Mouse (Mus musculus): ENCODE data around the gene Zdhhc20. TPM values are rescaled to one million over a fixed set of nuclear protein-coding genes. Genes with fewer than 3 reads are reported as not detected.
A peak's percentile ranks its signal among the peaks of the same experiment; 100 is the strongest.
"Not testable (repeated sequence)": the region's sequence is repeated elsewhere in the genome, so short reads cannot be mapped to it uniquely, and the experiment has no call there.

The Zdhhc20 gene
- polyA plus RNA-seq, 1 experiment from 2014 or later: 36.5 TPM

GRCm38 (mm10) chr14:57850330-57850729 is 39.7 kb downstream of the Zdhhc20 start:
- Histone ChIP-seq H3K4me2 (replicated peaks) (no peak overlapping the region), H3K4me3 (replicated peaks; ENCODE audit: low read length) (no peak overlapping the region), H3K4me1 (replicated peaks; ENCODE audit: control insufficient read depth, insufficient read depth, low read length) (no peaks in the 10 kb centered on the region), H3K27me3 (ENCODE audit: control insufficient read depth, insufficient read depth, low read length) (no peaks in the 10 kb centered on the region), H3K9ac (no peak overlapping the region), H3K27ac (no peak overlapping the region), H3K9me3 (ENCODE audit: control insufficient read depth, low read length) (no peaks in the 10 kb centered on the region), H3K36me3 (replicated peaks; ENCODE audit: control insufficient read depth, insufficient read depth) (peaks cover 70% of the 10 kb centered on the region)
- WGBS: 89% methylated on average over 3 of the region's 3 CpGs
- ATAC-seq (ENCODE audit: low FRiP score): no peak
- DNase-seq (ENCODE audit: low spot score): no peak

- Histone ChIP-seq H3K4me3 (replicated peaks; ENCODE audit: low read length) (no peak overlapping the region), H3K27me3 (ENCODE audit: control insufficient read depth, insufficient read depth, low read length) (no peaks in the 10 kb centered on the region), H3K9me3 (ENCODE audit: control insufficient read depth, low read length) (no peaks in the 10 kb centered on the region), H3K9ac (no peak overlapping the region), H3K27ac (no peak overlapping the region), H3K36me3 (replicated peaks; ENCODE audit: control insufficient read depth, insufficient read depth) (peaks cover 73% of the 10 kb centered on the region), H3K4me2 (replicated peaks) (no peak overlapping the region), H3K4me1 (replicated peaks; ENCODE audit: control insufficient read depth, insufficient read depth, low read length) (no peaks in the 10 kb centered on the region)
- 98% methylated on average over 2 of the region's 2 CpGs for WGBS
- no peak for DNase-seq (ENCODE audit: low spot score)
- ATAC-seq (ENCODE audit: low FRiP score): no peak
Observed at GRCm38 (mm10) chr14:57848646-57849045, 41.4 kb downstream of the Zdhhc20 start.

GRCm38 (mm10) chr14:57848061-57848460 is 42.0 kb downstream of the Zdhhc20 start:
- not testable (repeated sequence) for DNase-seq (ENCODE audit: low spot score); H3K27ac ChIP-seq; H3K4me3 ChIP-seq (replicated peaks; ENCODE audit: low read length); H3K27me3 ChIP-seq (ENCODE audit: control insufficient read depth, insufficient read depth, low read length); H3K4me1 ChIP-seq (replicated peaks; ENCODE audit: control insufficient read depth, insufficient read depth, low read length); H3K4me2 ChIP-seq (replicated peaks); H3K9ac ChIP-seq; H3K9me3 ChIP-seq (ENCODE audit: control insufficient read depth, low read length); ATAC-seq (ENCODE audit: low FRiP score)
- 76% methylated on average over 5 of the region's 5 CpGs for WGBS
- peaks cover 67% of the 10 kb centered on the region for H3K36me3 ChIP-seq (replicated peaks; ENCODE audit: control insufficient read depth, insufficient read depth)

GRCm38 (mm10) chr14:57844535-57844934 is 45.5 kb downstream of the Zdhhc20 start:
- no peak overlapping the region for H3K4me2 ChIP-seq (replicated peaks)
- DNase-seq (ENCODE audit: low spot score): no peak
- H3K27ac ChIP-seq: no peak overlapping the region
- peaks cover 77% of the 10 kb centered on the region for H3K36me3 ChIP-seq (replicated peaks; ENCODE audit: control insufficient read depth, insufficient read depth)
- no peaks in the 10 kb centered on the region for H3K4me1 ChIP-seq (replicated peaks; ENCODE audit: control insufficient read depth, insufficient read depth, low read length)
- no peak overlapping the region for H3K9ac ChIP-seq
- no peaks in the 10 kb centered on the region for H3K27me3 ChIP-seq (ENCODE audit: control insufficient read depth, insufficient read depth, low read length)
- H3K4me3 ChIP-seq (replicated peaks; ENCODE audit: low read length): no peak overlapping the region
- WGBS: 93% methylated on average over 3 of the region's 3 CpGs
- no peaks in the 10 kb centered on the region for H3K9me3 ChIP-seq (ENCODE audit: control insufficient read depth, low read length)
- ATAC-seq (ENCODE audit: low FRiP score): no peak

- Histone ChIP-seq H3K27me3 (ENCODE audit: control insufficient read depth, insufficient read depth, low read length) (no peaks in the 10 kb centered on the region), H3K4me3 (replicated peaks; ENCODE audit: low read length) (no peak overlapping the region), H3K4me1 (replicated peaks; ENCODE audit: control insufficient read depth, insufficient read depth, low read length) (no peaks in the 10 kb centered on the region), H3K36me3 (replicated peaks; ENCODE audit: control insufficient read depth, insufficient read depth) (peaks cover 60% of the 10 kb centered on the region), H3K9me3 (ENCODE audit: control insufficient read depth, low read length) (no peaks in the 10 kb centered on the region), H3K27ac (no peak overlapping the region), H3K9ac (no peak overlapping the region), H3K4me2 (replicated peaks) (no peak overlapping the region)
- DNase-seq (ENCODE audit: low spot score) (no peak), ATAC-seq (ENCODE audit: low FRiP score) (no peak)
- 94% methylated on average over 10 of the region's 10 CpGs for WGBS
Observed at GRCm38 (mm10) chr14:57835157-57835556, 54.9 kb downstream of the Zdhhc20 start.

GRCm38 (mm10) chr14:57833526-57833925 is 56.5 kb downstream of the Zdhhc20 start:
- H3K4me1 ChIP-seq (replicated peaks; ENCODE audit: control insufficient read depth, insufficient read depth, low read length): no peaks in the 10 kb centered on the region
- H3K9me3 ChIP-seq (ENCODE audit: control insufficient read depth, low read length): no peaks in the 10 kb centered on the region
- H3K27ac ChIP-seq: no peak overlapping the region
- no peak overlapping the region for H3K4me2 ChIP-seq (replicated peaks)
- no peak overlapping the region for H3K9ac ChIP-seq
- H3K27me3 ChIP-seq (ENCODE audit: control insufficient read depth, insufficient read depth, low read length): no peaks in the 10 kb centered on the region
- DNase-seq (ENCODE audit: low spot score) (no peak), ATAC-seq (ENCODE audit: low FRiP score) (no peak)
- peaks cover 45% of the 10 kb centered on the region for H3K36me3 ChIP-seq (replicated peaks; ENCODE audit: control insufficient read depth, insufficient read depth)
- 97% methylated on average over 2 of the region's 2 CpGs for WGBS
- H3K4me3 ChIP-seq (replicated peaks; ENCODE audit: low read length): no peak overlapping the region

GRCm38 (mm10) chr14:57827284-57827683 is 62.8 kb downstream of the Zdhhc20 start:
- H3K36me3 ChIP-seq (replicated peaks; ENCODE audit: control insufficient read depth, insufficient read depth): no peaks in the 10 kb centered on the region
- peaks cover 16% of the 10 kb centered on the region for H3K4me1 ChIP-seq (replicated peaks; ENCODE audit: control insufficient read depth, insufficient read depth, low read length)
- 73% methylated on average over 1 of the region's 1 CpGs for WGBS
- H3K4me2 ChIP-seq (replicated peaks): peak overlapping the region; percentile 71
- no peak for DNase-seq (ENCODE audit: low spot score)
- no peak for ATAC-seq (ENCODE audit: low FRiP score)
- no peaks in the 10 kb centered on the region for H3K9me3 ChIP-seq (ENCODE audit: control insufficient read depth, low read length)
- H3K27me3 ChIP-seq (ENCODE audit: control insufficient read depth, insufficient read depth, low read length): no peaks in the 10 kb centered on the region
- peak overlapping the region; percentile 91 for H3K27ac ChIP-seq
- peak overlapping the region; percentile 89 for H3K9ac ChIP-seq
- H3K4me3 ChIP-seq (replicated peaks; ENCODE audit: low read length): peak overlapping the region; percentile 76

GRCm38 (mm10) chr14:57825788-57826751 is 64.0 kb downstream of the Zdhhc20 start, which contains the start of the genes Ska3 and Mrpl57:
Gene Ska3, minus strand, starts transcription at chr14:57826185.
Gene Mrpl57, plus strand, starts transcription at chr14:57826234.
- H3K4me1 ChIP-seq (replicated peaks; ENCODE audit: control insufficient read depth, insufficient read depth, low read length): peaks cover 16% of the 10 kb centered on the region
- peak within 1 kb of the TSS; percentile 76 for H3K4me3 ChIP-seq (replicated peaks; ENCODE audit: low read length)
- peak within 1 kb of the TSS; percentile 89 for H3K9ac ChIP-seq
- no peaks in the 10 kb centered on the region for H3K27me3 ChIP-seq (ENCODE audit: control insufficient read depth, insufficient read depth, low read length)
- peak; percentile 96 for ATAC-seq (ENCODE audit: low FRiP score)
- WGBS: under 1% methylated on average over 91 of the region's 96 CpGs
- peak within 1 kb of the TSS; percentile 71 for H3K4me2 ChIP-seq (replicated peaks)
- H3K9me3 ChIP-seq (ENCODE audit: control insufficient read depth, low read length): no peaks in the 10 kb centered on the region
- H3K36me3 ChIP-seq (replicated peaks; ENCODE audit: control insufficient read depth, insufficient read depth): 0 out of 2 replicates have a peak, but pooled peaks cover 8% of the 10 kb centered on the region
- H3K27ac ChIP-seq: peak within 1 kb of the TSS; percentile 91
- peak; percentile 94 for DNase-seq (ENCODE audit: low spot score)

- Histone ChIP-seq H3K9me3 (ENCODE audit: control insufficient read depth, low read length) (no peaks in the 10 kb centered on the region), H3K27ac (no peak overlapping the region), H3K4me2 (replicated peaks) (no peak overlapping the region), H3K4me1 (replicated peaks; ENCODE audit: control insufficient read depth, insufficient read depth, low read length) (no peaks in the 10 kb centered on the region; the same call in 1 of the 2 replicates), H3K27me3 (ENCODE audit: control insufficient read depth, insufficient read depth, low read length) (no peaks in the 10 kb centered on the region), H3K36me3 (replicated peaks; ENCODE audit: control insufficient read depth, insufficient read depth) (peaks cover 18% of the 10 kb centered on the region; the same call in 1 of the 2 replicates), H3K9ac (no peak overlapping the region), H3K4me3 (replicated peaks; ENCODE audit: low read length) (no peak overlapping the region)
- WGBS: 94% methylated on average over 4 of the region's 4 CpGs
- ATAC-seq (ENCODE audit: low FRiP score): no peak
- no peak for DNase-seq (ENCODE audit: low spot score)
Observed at GRCm38 (mm10) chr14:57820839-57821238, 69.2 kb downstream of the Zdhhc20 start.

Measured in hindbrain, embryonic 14.5 days (tissue).